Mouse (Mus musculus) embryonic fibroblast, embryonic 13.5 days (primary cell): ENCODE data around the gene Eif4b.

Experiments used
- CTCF ChIP-seq: IDR thresholded peaks from 2 replicates; pipeline ENCODE4 v1.5.1; 2011; ENCODE audit warnings: mild to moderate bottlenecking, control low read depth, low read length, moderate library complexity, borderline replicate concordance; ENCODE audit not compliant: insufficient read depth
- POLR2A ChIP-seq: IDR thresholded peaks from 2 replicates; pipeline ENCODE4 v1.6.1; 2011; ENCODE audit warnings: low read depth, mild to moderate bottlenecking, control low read depth, low read length, moderate library complexity

DNA sequence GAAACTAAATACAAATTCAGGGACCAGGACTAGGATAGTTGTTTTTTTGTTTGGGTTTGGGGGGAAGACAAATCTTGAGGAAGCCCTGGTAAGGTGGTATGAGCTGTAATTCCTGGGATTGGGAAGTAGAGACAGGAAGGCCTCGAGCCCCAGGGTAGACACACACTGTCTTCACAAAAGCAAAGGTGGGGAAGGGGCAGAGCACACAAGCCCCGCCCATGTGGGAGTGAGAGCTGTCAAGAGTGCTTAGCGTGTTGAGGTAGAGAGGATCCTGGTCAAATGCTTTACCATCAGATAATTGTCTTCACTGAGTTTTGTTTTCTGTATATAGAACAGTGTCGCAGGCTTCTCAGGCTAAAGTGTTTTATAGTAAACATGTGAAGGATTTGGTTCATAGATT, 9.5 kb downstream of the Eif4b start:
- TF ChIP-seq POLR2A = no peak
- no peak for TF ChIP-seq CTCF
